20 mouse cellular contexts compared by ENCODE assay signal in the genomic region with DNA sequence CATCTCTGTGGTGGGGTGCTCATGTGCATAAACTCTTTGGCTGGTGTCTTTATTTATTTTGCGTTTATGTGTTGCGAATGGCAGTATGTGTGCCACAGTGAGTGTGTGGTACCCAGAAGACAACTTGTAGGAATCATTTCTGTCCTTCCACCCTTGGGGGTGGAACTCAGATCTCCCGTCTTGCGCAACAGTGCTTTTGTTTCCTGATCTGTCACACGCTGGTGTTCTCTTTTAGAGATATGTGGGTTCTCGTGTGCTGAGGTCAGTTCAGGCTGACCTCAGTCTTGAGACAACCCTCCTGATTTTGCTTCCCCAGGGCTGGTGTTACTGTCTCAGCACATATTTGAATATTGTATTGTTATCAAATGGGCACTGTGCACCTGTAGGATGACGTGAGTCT. TPM values are rescaled to one million over a fixed set of nuclear protein-coding genes. Genes with fewer than 3 reads are reported as not detected.
DNase-seq lines count a peak whose midpoint lies in the region; ATAC-seq and TF ChIP-seq lines count a peak whose summit lies in the region.
"Had no signal": no experiment of that assay in that cellular context is flagged by ENCODE, and none has a peak within 500 bp of the region (broad histone marks: within the 10 kb centered on the region; RNA-seq: fewer than 3 reads in every experiment).

No protein-coding gene starts in this region.

- no peak overlapping the region; the same call in 1 of the 2 replicates for H3K4me2 ChIP-seq in liver, embryonic 11.5 days
- H3K4me2 ChIP-seq in stomach, embryonic 15.5 days: 0 out of 2 replicates have a peak overlapping the region, but pooled peaks have one; percentile 6
- H3K4me2 ChIP-seq in stomach, postnatal 0 days (replicated peaks; ENCODE audit: low read depth): no peak overlapping the region
- H3K4me2 ChIP-seq in liver, embryonic 13.5 days: peak overlapping the region; percentile 92; the same call in 1 of the 2 replicates
- H3K4me2 ChIP-seq in hindbrain, embryonic 12.5 days (replicated peaks): no peak overlapping the region
- no peak overlapping the region for H3K4me2 ChIP-seq in hindbrain, postnatal 0 days (ENCODE audit: low read depth, low read length)

- H3K9me3 ChIP-seq in liver, embryonic 11.5 days (ENCODE audit: control insufficient read depth, low read length): no peaks in the 10 kb centered on the region
- no peaks in the 10 kb centered on the region for H3K9me3 ChIP-seq in stomach, embryonic 15.5 days
- H3K9me3 ChIP-seq in stomach, postnatal 0 days (ENCODE audit: control insufficient read depth, low read length): no peaks in the 10 kb centered on the region
- no peaks in the 10 kb centered on the region for H3K9me3 ChIP-seq in liver, embryonic 13.5 days (replicated peaks)
- no peaks in the 10 kb centered on the region for H3K9me3 ChIP-seq in hindbrain, embryonic 12.5 days (replicated peaks)
- no peaks in the 10 kb centered on the region for H3K9me3 ChIP-seq in hindbrain, postnatal 0 days (ENCODE audit: low read length)
- H3K9me3 ChIP-seq: heart, embryonic 13.5 days; limb, embryonic 12.5 days had no signal

- no peaks in the 10 kb centered on the region for H3K27me3 ChIP-seq in liver, adult 2 months (ENCODE audit: control insufficient read depth, insufficient read depth, low read length)
- H3K27me3 ChIP-seq in liver, embryonic 11.5 days (replicated peaks; ENCODE audit: control insufficient read depth, insufficient read depth, low read length): no peaks in the 10 kb centered on the region
- H3K27me3 ChIP-seq in stomach, embryonic 15.5 days (replicated peaks): no peaks in the 10 kb centered on the region
- no peaks in the 10 kb centered on the region for H3K27me3 ChIP-seq in stomach, postnatal 0 days (ENCODE audit: control insufficient read depth, insufficient read depth, low read length)
- H3K27me3 ChIP-seq in liver, embryonic 13.5 days: no peaks in the 10 kb centered on the region
- H3K27me3 ChIP-seq in hindbrain, embryonic 12.5 days: no peaks in the 10 kb centered on the region
- no peaks in the 10 kb centered on the region for H3K27me3 ChIP-seq in hindbrain, postnatal 0 days (ENCODE audit: insufficient read depth, low read length)
- H3K27me3 ChIP-seq: heart, embryonic 13.5 days; limb, embryonic 12.5 days had no signal

- H3K4me1 ChIP-seq in liver, adult 2 months (ENCODE audit: control insufficient read depth, insufficient read depth, low read length): peaks cover 28% of the 10 kb centered on the region
- H3K4me1 ChIP-seq in liver, embryonic 11.5 days (replicated peaks; ENCODE audit: control insufficient read depth, insufficient read depth, low read length): peaks cover 15% of the 10 kb centered on the region
- H3K4me1 ChIP-seq in stomach, embryonic 15.5 days: peaks cover 35% of the 10 kb centered on the region
- peaks cover 14% of the 10 kb centered on the region for H3K4me1 ChIP-seq in stomach, postnatal 0 days (replicated peaks; ENCODE audit: control insufficient read depth, insufficient read depth)
- H3K4me1 ChIP-seq in liver, embryonic 13.5 days (replicated peaks): peaks cover 53% of the 10 kb centered on the region
- peaks cover 24% of the 10 kb centered on the region for H3K4me1 ChIP-seq in hindbrain, embryonic 12.5 days
- H3K4me1 ChIP-seq in hindbrain, postnatal 0 days (ENCODE audit: insufficient read depth, low read length): peaks cover 10% of the 10 kb centered on the region

- H3K79me2 ChIP-seq in liver, adult 2 months (ENCODE audit: control insufficient read depth, insufficient read depth, low read length): peaks cover 47% of the 10 kb centered on the region

- TF ChIP-seq CTCF in liver, adult 2 months (IDR thresholded peaks at IDR 0.05; ENCODE audit: low read depth, low read length): no peak
- TF ChIP-seq CTCF in stomach, postnatal 0 days (IDR thresholded peaks at IDR 0.05; ENCODE audit: low read depth): no peak
- TF ChIP-seq CTCF in hindbrain, postnatal 0 days (IDR thresholded peaks at IDR 0.05; ENCODE audit: low read depth): no peak

- no peak overlapping the region for H3K4me3 ChIP-seq in liver, adult 2 months (ENCODE audit: insufficient read depth, low read depth, low read length)
- no peak overlapping the region for H3K4me3 ChIP-seq in liver, embryonic 11.5 days (ENCODE audit: low read depth, low read length)
- no peak overlapping the region for H3K4me3 ChIP-seq in stomach, embryonic 15.5 days (replicated peaks)
- no peak overlapping the region for H3K4me3 ChIP-seq in stomach, postnatal 0 days (ENCODE audit: low read depth, low read length)
- 0 out of 2 replicates have a peak overlapping the region, but pooled peaks have one; percentile 86 for H3K4me3 ChIP-seq in liver, embryonic 13.5 days (replicated peaks)
- H3K4me3 ChIP-seq in hindbrain, embryonic 12.5 days: no peak overlapping the region
- H3K4me3 ChIP-seq in hindbrain, postnatal 0 days (ENCODE audit: low read length): no peak overlapping the region

- 57% methylated on average over 7 of the region's 7 CpGs for WGBS in liver, adult 2 months
- whole genome bisulfite sequencing in liver, embryonic 11.5 days: 77% methylated on average over 7 of the region's 7 CpGs
- WGBS in stomach, embryonic 15.5 days: 85% methylated on average over 7 of the region's 7 CpGs
- WGBS in stomach, postnatal 0 days: 85% methylated on average over 7 of the region's 7 CpGs
- 70% methylated on average over 7 of the region's 7 CpGs for WGBS in liver, embryonic 13.5 days (ENCODE audit: insufficient replicate concordance)
- 86% methylated on average over 7 of the region's 7 CpGs for WGBS in hindbrain, embryonic 12.5 days
- 91% methylated on average over 7 of the region's 7 CpGs for WGBS in hindbrain, postnatal 0 days

- DNase-seq in liver, adult 2 months (ENCODE audit: extremely low read depth, low read depth, low spot score): peak; percentile 44
- DNase-seq in liver, embryonic 11.5 days (ENCODE audit: low spot score): no peak
- DNase-seq in stomach, postnatal 0 days (ENCODE audit: low spot score): no peak
- no peak for DNase-seq in liver, embryonic 13.5 days
- DNase-seq in hindbrain, postnatal 0 days (ENCODE audit: low spot score): no peak
- DNase-seq: adrenal gland, postnatal 14 days; cerebellum, postnatal 10 days; gastrocnemius, postnatal 36 days; heart, postnatal 4 days; lung, postnatal 14 days; thymus, adult 18-20 months had no signal

- no peak overlapping the region for H3K27ac ChIP-seq in liver, adult 2 months (replicated peaks; ENCODE audit: insufficient read depth, low read depth, low read length)
- no peak overlapping the region for H3K27ac ChIP-seq in liver, embryonic 11.5 days (ENCODE audit: low read depth, low read length)
- no peak overlapping the region for H3K27ac ChIP-seq in stomach, embryonic 15.5 days
- H3K27ac ChIP-seq in stomach, postnatal 0 days (replicated peaks): no peak overlapping the region
- H3K27ac ChIP-seq in liver, embryonic 13.5 days: no peak overlapping the region
- H3K27ac ChIP-seq in hindbrain, embryonic 12.5 days: no peak overlapping the region
- H3K27ac ChIP-seq in hindbrain, postnatal 0 days: no peak overlapping the region
- H3K27ac ChIP-seq: heart, embryonic 13.5 days; limb, embryonic 12.5 days had no signal

- no peak for TF ChIP-seq EP300 in stomach, postnatal 0 days (optimal IDR thresholded peaks at IDR 0.05)

- no peak overlapping the region for H3K9ac ChIP-seq in liver, adult 2 months (ENCODE audit: low read depth, low read length)
- no peak overlapping the region for H3K9ac ChIP-seq in liver, embryonic 11.5 days (ENCODE audit: low read depth, low read length)
- no peak overlapping the region for H3K9ac ChIP-seq in stomach, embryonic 15.5 days
- no peak overlapping the region for H3K9ac ChIP-seq in stomach, postnatal 0 days (ENCODE audit: low read length)
- 0 out of 2 replicates have a peak overlapping the region, but pooled peaks have one; percentile 16 for H3K9ac ChIP-seq in liver, embryonic 13.5 days
- H3K9ac ChIP-seq in hindbrain, embryonic 12.5 days: no peak overlapping the region
- no peak overlapping the region for H3K9ac ChIP-seq in hindbrain, postnatal 0 days (replicated peaks; ENCODE audit: low read length)
- H3K9ac ChIP-seq: limb, embryonic 12.5 days had no signal

- ATAC-seq in liver, embryonic 11.5 days (replicated peaks; ENCODE audit: low FRiP score): no peak
- ATAC-seq in stomach, embryonic 15.5 days (ENCODE audit: insufficient read depth, low FRiP score, low read depth): no peak
- ATAC-seq in stomach, postnatal 0 days (ENCODE audit: low FRiP score, low TSS enrichment): no peak
- no peak for ATAC-seq in liver, embryonic 13.5 days (ENCODE audit: low read depth)
- no peak for ATAC-seq in hindbrain, embryonic 12.5 days (ENCODE audit: low FRiP score)
- no peak for ATAC-seq in hindbrain, postnatal 0 days
- ATAC-seq: CD4-positive, CD25-positive, alpha-beta regulatory T cell, adult 4 months had no signal

- H3K36me3 ChIP-seq in liver, adult 2 months (ENCODE audit: control insufficient read depth, insufficient read depth, low read length): no peaks in the 10 kb centered on the region
- no peaks in the 10 kb centered on the region; the same call in 1 of the 2 replicates for H3K36me3 ChIP-seq in liver, embryonic 11.5 days (ENCODE audit: control insufficient read depth, insufficient read depth, low read length)
- H3K36me3 ChIP-seq in stomach, embryonic 15.5 days: no peaks in the 10 kb centered on the region; the same call in 1 of the 2 replicates
- H3K36me3 ChIP-seq in stomach, postnatal 0 days (ENCODE audit: control insufficient read depth, insufficient read depth, low read length): no peaks in the 10 kb centered on the region; the same call in 1 of the 2 replicates
- no peaks in the 10 kb centered on the region for H3K36me3 ChIP-seq in liver, embryonic 13.5 days
- H3K36me3 ChIP-seq in hindbrain, embryonic 12.5 days: no peaks in the 10 kb centered on the region; the same call in 1 of the 2 replicates
- no peaks in the 10 kb centered on the region for H3K36me3 ChIP-seq in hindbrain, postnatal 0 days (ENCODE audit: insufficient read depth, low read length)

- no peak for TF ChIP-seq POLR2A in liver, adult 2 months (IDR thresholded peaks at IDR 0.05; ENCODE audit: extremely low read depth, insufficient read depth, low read length)

RNA-seq across cellular contexts. Expression of gene Vapb, which starts 1.8 kb away (rescaled TPM):
- 16.0 and 18.8 TPM in 2 replicates for total RNA-seq in liver, adult 2 months (2014; rRNA removed)
- polyA plus RNA-seq in liver, adult 2 months (2012; rRNA removed): 10.2 and 11.5 TPM in 2 replicates
- polyA plus RNA-seq in liver, embryonic 11.5 days (2014; fragmentation: Nextera tagmentation; extraction: Ambion mirVana): 10.7 and 10.9 TPM in 2 replicates
- polyA plus RNA-seq in stomach, embryonic 15.5 days (2015; fragmentation: Nextera tagmentation; extraction: Ambion mirVana): 14.3 and 15.4 TPM in 2 replicates
- polyA plus RNA-seq in stomach, postnatal 0 days (2015; fragmentation: Nextera tagmentation; extraction: Ambion mirVana): 11.1 and 13.1 TPM in 2 replicates
- polyA plus RNA-seq in liver, embryonic 13.5 days (2015; fragmentation: Nextera tagmentation; extraction: Ambion mirVana): 5.7 and 6.5 TPM in 2 replicates
- 10.7 and 14.2 TPM in 2 replicates for polyA plus RNA-seq in hindbrain, embryonic 12.5 days (2016; fragmentation: Nextera tagmentation; extraction: Ambion mirVana)
- total RNA-seq in hindbrain, postnatal 0 days (2014; rRNA removed): 31.4 and 34.1 TPM in 2 replicates
- polyA plus RNA-seq in hindbrain, postnatal 0 days (2015; fragmentation: Nextera tagmentation; extraction: Ambion mirVana): 15.8 and 18.8 TPM in 2 replicates

RNA-seq across cellular contexts. Expression of gene 1700010B08Rik, which starts 19.9 kb away (rescaled TPM):
- total RNA-seq in liver, adult 2 months (2014; rRNA removed): not detected in 2 replicates
- not detected in 2 replicates for polyA plus RNA-seq in liver, adult 2 months (2012; rRNA removed)
- not detected in 2 replicates for polyA plus RNA-seq in liver, embryonic 11.5 days (2014; fragmentation: Nextera tagmentation; extraction: Ambion mirVana)
- polyA plus RNA-seq in stomach, embryonic 15.5 days (2015; fragmentation: Nextera tagmentation; extraction: Ambion mirVana): not detected in 2 replicates
- polyA plus RNA-seq in stomach, postnatal 0 days (2015; fragmentation: Nextera tagmentation; extraction: Ambion mirVana): not detected in 2 replicates
- polyA plus RNA-seq in liver, embryonic 13.5 days (2015; fragmentation: Nextera tagmentation; extraction: Ambion mirVana): not detected in 2 replicates
- polyA plus RNA-seq in hindbrain, embryonic 12.5 days (2016; fragmentation: Nextera tagmentation; extraction: Ambion mirVana): not detected in 2 replicates
- total RNA-seq in hindbrain, postnatal 0 days (2014; rRNA removed): not detected in 2 replicates
- not detected in 2 replicates for polyA plus RNA-seq in hindbrain, postnatal 0 days (2015; fragmentation: Nextera tagmentation; extraction: Ambion mirVana)
- total RNA-seq: adrenal gland, postnatal 14 days; gastrocnemius, postnatal 36 days; heart, postnatal 4 days; layer of hippocampus, adult 18-20 months had no signal
- polyA plus RNA-seq: CD4-positive, CD25-positive, alpha-beta regulatory T cell, adult 4 months; erythroblast, embryonic 14.5 days; frontal cortex, adult 2 months; heart, embryonic 13.5 days; kidney, embryonic 14.5 days; limb, embryonic 12.5 days had no signal

Comparison
In these comparisons a context has a peak if more than half of its experiments do, and no peak if none do; other contexts are left out.
1. H3K4me2 ChIP-seq: peak in stomach, embryonic 15.5 days (single experiment) and liver, embryonic 13.5 days (single experiment); none in liver, embryonic 11.5 days (single experiment), stomach, postnatal 0 days (single experiment), hindbrain, embryonic 12.5 days (single experiment) and hindbrain, postnatal 0 days (single experiment).